Mouse (Mus musculus) small intestine, adult 2 months (tissue): ENCODE results near the gene N4bp2l2. TPM values are rescaled to one million over a fixed set of nuclear protein-coding genes. Genes with fewer than 3 reads are reported as not detected.
"Not testable (repeated sequence)": the region's sequence is repeated elsewhere in the genome, so short reads cannot be mapped to it uniquely, and the experiment has no call there.

ENCODE experiments used
- H3K27ac ChIP-seq: fragments of 200-500 bp; 2 replicates; pipeline ENCODE4 v1.5.1; 2012; ENCODE audit warnings: low read depth, low read length, control low read depth, inconsistent platforms; ENCODE audit not compliant: insufficient read depth
- H3K27me3 ChIP-seq: fragments of 200-500 bp; 2 replicates; pipeline ENCODE4 v1.6.1; 2012; ENCODE audit warnings: mild to moderate bottlenecking, moderate library complexity, low read length, inconsistent platforms; ENCODE audit not compliant: control insufficient read depth, insufficient read depth
- H3K36me3 ChIP-seq: fragments of 200-500 bp; 2 replicates; pipeline ENCODE4 v1.6.1; 2012; ENCODE audit warnings: mild to moderate bottlenecking, low read length, control low read depth, inconsistent platforms; ENCODE audit not compliant: control insufficient read depth, insufficient read depth
- H3K4me1 ChIP-seq: fragments of 200-500 bp; 2 replicates; pipeline ENCODE4 v1.6.1; 2012; ENCODE audit warnings: low read length, inconsistent platforms, mixed read lengths; ENCODE audit not compliant: control insufficient read depth, insufficient read depth, insufficient read length
- H3K4me3 ChIP-seq: fragments of 200-500 bp; 2 replicates; pipeline ENCODE4 v1.5.1; 2012; ENCODE audit warnings: low read depth, mild to moderate bottlenecking, control low read depth, inconsistent platforms, low read length, moderate library complexity
- CTCF ChIP-seq: fragments of 200-500 bp; IDR thresholded peaks from 2 replicates; pipeline ENCODE4 v1.5.1; 2012; ENCODE audit warnings: low read depth, mild to moderate bottlenecking, control low read depth, inconsistent platforms, low read length, moderate library complexity, mixed read lengths; ENCODE audit not compliant: insufficient replicate concordance, insufficient read length; ENCODE audit errors: extremely low read depth
- POLR2A ChIP-seq: fragments of 200-500 bp; IDR thresholded peaks from 2 replicates; pipeline ENCODE4 v1.6.1; 2012; ENCODE audit warnings: low read depth, mild to moderate bottlenecking, control low read depth, inconsistent platforms, low read length, moderate library complexity
- WGBS: fragments of 180-500 bp; shearing (Covaris S2); methylation state at CpG from one replicate; pipeline ENCODE4 v1.1.7; 2018; 5-methylcytosine and 5-hydroxymethylcytosine counted together
- polyA plus RNA-seq: library from polyadenylated mRNA; depleted of rRNA; stranded (reverse); fragments of >200 nt; gene quantifications from 2 replicates; pipeline ENCODE4 v1.2.3, GENCODE M21; 2012; rRNA removed

Gene N4bp2l2
- 1.4 and 1.7 TPM in 2 replicates for polyA plus RNA-seq

DNA sequence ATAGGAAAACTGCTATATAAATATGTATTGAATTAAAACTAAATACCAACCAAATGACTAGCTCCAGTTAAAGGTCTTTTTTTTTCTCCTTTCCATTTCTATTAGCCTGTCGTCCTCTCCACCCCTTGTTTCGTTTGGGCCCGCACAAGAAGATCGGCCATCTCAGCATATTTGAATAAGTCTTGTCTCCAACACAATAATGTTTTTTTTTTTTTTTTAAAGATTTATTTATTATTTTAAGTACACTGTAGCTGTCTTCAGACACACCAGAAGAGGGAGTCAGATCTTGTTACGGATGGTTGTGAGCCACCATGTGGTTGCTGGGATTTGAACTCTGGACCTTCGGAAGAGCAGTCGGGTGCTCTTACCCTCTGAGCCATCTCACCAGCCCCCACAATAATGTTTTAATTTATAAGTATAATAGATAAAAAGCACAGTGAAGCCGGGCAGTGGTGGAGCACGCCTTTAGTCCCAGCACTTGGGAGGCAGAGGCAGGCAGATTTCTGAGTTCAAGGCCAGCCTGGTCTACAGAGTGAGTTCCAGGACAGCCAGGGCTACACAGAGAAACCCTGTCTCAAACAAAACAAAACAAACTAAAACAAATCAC lies at the start of gene N4bp2l2:
Gene N4bp2l2, minus strand, starts transcription at position 51 of the 607 bp plus-strand sequence.
- H3K4me1 ChIP-seq, H3K36me3 ChIP-seq, H3K27me3 ChIP-seq: not testable (repeated sequence)
- 89% methylated on average over 9 of the region's 9 CpGs for WGBS
- peak within 1 kb of the TSS; percentile 94 for H3K4me3 ChIP-seq
- H3K27ac ChIP-seq = peak within 1 kb of the TSS; percentile 93

DNA sequence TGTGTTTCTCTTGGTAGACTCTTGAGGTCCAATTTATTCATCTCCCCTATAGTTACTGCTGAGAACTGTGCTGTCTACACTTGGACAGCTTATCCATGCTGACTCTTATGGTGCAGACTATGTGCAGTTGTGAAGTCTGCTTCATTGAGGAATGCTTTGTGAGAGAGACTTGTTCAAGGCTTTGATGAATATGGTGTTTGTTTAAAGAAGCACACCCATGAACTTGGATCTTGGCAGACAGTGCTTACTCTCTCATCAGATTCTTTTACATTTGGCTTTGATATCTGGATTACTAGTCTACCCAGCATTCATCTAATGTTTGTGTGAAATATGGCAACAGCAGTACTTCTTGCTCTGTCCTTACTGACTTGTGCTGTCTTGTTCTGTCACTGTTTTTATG lies 47.4 kb upstream of the N4bp2l2 start:
- H3K27me3 ChIP-seq = no peaks in the 10 kb centered on the region
- no peak for TF ChIP-seq POLR2A
- TF ChIP-seq CTCF = no peak
- H3K27ac ChIP-seq = no peak overlapping the region

DNA sequence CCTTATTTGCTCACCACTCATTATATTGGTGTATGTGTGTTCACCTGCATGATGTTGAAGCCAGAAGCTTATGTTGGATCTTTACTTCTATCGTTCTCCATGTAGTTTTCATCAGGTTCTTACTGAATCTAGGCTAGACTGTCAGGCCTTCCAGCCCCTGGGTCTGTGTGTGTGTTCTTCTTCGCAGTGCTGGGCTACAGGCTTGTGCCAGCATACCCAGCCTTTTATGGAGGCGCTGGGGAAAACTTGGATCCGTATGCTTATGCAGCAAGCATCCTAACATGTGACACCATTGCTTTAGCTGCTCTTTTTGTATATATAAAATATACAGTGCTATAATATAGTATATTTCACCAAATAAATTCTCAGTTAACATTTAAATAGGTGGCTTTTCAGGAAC lies 45.5 kb upstream of the N4bp2l2 start:
- H3K4me3 ChIP-seq = no peak overlapping the region
- no peaks in the 10 kb centered on the region for H3K27me3 ChIP-seq
- H3K27ac ChIP-seq = no peak overlapping the region
- no peaks in the 10 kb centered on the region for H3K4me1 ChIP-seq
- TF ChIP-seq POLR2A = no peak
- 85% methylated on average over 4 of the region's 4 CpGs for WGBS
- no peaks in the 10 kb centered on the region for H3K36me3 ChIP-seq

More for the DNA sequence above, 47.4 kb upstream of the N4bp2l2 start:
- no peak overlapping the region for H3K4me3 ChIP-seq
- H3K36me3 ChIP-seq = no peaks in the 10 kb centered on the region
- no peaks in the 10 kb centered on the region for H3K4me1 ChIP-seq

DNA sequence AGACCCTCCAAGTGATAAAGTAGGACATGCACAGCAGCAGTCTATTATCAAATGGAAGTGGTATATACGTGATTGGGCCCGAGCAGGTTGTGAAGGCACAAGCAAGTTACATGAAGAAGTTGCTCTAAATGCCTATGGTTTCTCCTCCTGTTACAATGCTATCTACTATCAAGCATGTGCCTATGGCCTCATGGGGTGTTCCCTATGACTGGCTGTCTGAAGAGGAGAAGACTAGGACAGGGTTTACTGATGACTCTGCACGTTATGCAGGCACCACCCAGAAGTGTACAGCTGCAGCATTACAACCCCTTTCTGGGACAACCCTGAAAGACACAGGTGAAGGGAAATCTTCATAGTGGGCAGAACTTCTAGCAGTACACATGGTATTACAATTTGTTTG lies 41.2 kb upstream of the N4bp2l2 start:
- H3K27me3 ChIP-seq, H3K4me1 ChIP-seq: not testable (repeated sequence)
- WGBS = 93% methylated on average over 3 of the region's 3 CpGs

DNA sequence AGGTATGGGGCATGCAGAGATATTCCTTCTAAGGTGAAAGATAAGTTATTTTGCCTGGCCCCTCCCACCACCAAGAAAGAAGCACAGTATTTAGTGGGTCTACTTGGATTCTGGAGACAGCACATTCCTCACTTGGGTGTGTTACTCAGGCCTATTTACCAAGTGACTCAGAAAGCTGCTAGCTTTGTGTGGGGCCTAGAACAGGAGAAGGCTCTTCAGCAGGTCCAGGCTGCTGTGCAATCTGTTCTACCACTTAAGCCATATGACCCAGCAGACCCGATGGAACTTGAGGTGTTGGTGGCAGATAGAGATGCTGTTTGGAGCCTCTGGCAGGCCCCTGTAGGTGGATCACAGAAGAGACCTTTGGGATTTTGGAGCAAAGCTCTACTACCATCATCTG lies 40.7 kb upstream of the N4bp2l2 start:
- WGBS = 66% methylated on average over 1 of the region's 1 CpGs
- not testable (repeated sequence) for H3K27me3 ChIP-seq, H3K36me3 ChIP-seq, H3K4me1 ChIP-seq, H3K27ac ChIP-seq, H3K4me3 ChIP-seq

More for the DNA sequence above, 41.2 kb upstream of the N4bp2l2 start:
- not testable (repeated sequence) for H3K36me3 ChIP-seq, H3K27ac ChIP-seq, H3K4me3 ChIP-seq

DNA sequence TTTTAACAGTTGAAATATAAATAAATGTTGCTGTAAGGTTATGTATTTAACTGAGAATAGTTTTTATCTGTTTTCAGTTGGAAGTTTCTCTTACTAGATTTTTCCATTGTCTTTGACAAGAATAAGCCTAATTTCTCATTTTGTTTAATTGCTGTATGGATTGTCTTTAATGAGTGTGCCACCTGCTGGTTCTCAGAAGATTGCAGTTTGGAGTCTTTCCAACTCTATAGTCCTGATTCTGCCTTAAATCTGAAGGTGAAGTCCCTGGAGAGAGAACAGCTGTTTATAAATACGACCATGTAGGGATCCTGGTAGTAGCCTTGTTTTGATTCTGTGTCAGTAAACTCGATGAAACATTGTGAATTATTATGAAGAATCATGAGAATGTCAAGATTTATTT lies 36.7 kb upstream of the N4bp2l2 start:
- no peaks in the 10 kb centered on the region for H3K4me1 ChIP-seq
- no peaks in the 10 kb centered on the region for H3K27me3 ChIP-seq
- WGBS = 31% methylated on average over 2 of the region's 2 CpGs
- no peak overlapping the region for H3K27ac ChIP-seq
- no peak overlapping the region for H3K4me3 ChIP-seq
- no peaks in the 10 kb centered on the region for H3K36me3 ChIP-seq
- TF ChIP-seq POLR2A (no peak), CTCF (no peak)

DNA sequence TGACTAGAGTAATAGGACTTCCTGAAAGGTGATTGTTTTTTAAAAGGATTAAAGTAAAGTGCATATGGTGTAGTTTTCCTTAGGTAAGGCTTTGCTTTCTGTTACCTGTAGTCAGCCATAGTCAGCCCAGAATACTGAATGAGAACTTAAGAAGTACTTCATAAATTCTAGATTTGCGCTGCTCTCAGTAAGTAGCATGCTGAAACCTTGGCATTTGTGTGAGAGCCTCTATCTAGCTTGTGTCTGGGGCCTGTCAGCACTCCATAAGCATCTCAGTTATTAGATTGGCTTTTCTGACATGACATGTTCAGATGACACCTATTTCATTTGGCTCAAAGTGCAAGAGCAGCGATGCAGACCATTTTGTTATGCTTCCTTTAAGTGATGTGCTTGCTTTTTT lies 27.3 kb upstream of the N4bp2l2 start:
- H3K36me3 ChIP-seq = no peaks in the 10 kb centered on the region
- no peak for TF ChIP-seq CTCF
- TF ChIP-seq POLR2A = no peak
- no peaks in the 10 kb centered on the region for H3K4me1 ChIP-seq
- 91% methylated on average over 2 of the region's 2 CpGs for WGBS
- no peak overlapping the region for H3K27ac ChIP-seq
- no peaks in the 10 kb centered on the region for H3K27me3 ChIP-seq
- no peak overlapping the region for H3K4me3 ChIP-seq

DNA sequence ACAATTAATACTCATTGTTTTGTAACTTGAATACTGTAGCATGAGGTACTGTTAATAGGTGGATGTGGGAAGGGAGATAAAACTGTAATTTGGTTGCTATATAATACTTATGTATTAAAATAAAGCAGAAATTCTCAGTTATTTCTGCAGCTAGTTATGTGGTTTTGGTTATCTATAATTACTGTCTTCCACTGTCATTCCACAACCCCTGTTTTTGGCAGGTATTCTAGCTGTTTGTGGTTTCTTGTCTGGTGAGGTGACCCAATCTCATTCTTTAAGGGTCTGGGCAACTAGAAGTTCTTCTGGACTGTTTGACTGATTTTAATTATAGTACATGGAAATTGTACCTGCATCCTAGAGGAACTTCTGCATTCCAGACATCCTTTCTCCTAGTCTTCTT lies 24.7 kb upstream of the N4bp2l2 start:
- TF ChIP-seq POLR2A (no peak), CTCF (no peak)
- H3K4me1 ChIP-seq = no peaks in the 10 kb centered on the region

DNA sequence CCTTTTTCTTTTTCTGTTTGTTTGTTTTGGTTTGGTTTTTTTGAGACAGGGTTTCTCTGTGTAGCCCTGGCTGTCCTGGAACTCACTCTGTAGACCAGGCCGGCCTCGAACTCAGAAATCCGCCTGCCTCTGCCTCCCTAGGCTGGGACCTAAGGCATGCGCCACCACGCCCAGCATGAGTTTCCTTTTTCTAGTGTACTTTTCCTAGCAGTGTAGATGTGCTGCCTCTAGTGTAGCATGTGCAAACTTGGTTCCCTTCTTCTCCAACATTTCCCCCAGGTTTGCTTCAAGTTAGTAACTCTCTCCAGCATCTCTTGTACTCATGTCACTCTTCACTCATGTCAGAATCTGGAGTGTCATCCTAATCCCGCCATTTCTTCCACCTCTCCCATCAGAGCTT lies 16.9 kb upstream of the N4bp2l2 start:
- not testable (repeated sequence) for H3K36me3 ChIP-seq, H3K27me3 ChIP-seq, H3K4me1 ChIP-seq, H3K4me3 ChIP-seq, H3K27ac ChIP-seq
- WGBS = 95% methylated on average over 6 of the region's 6 CpGs

More for the DNA sequence above, 24.7 kb upstream of the N4bp2l2 start:
- Histone ChIP-seq H3K36me3 (no peaks in the 10 kb centered on the region), H3K27me3 (no peaks in the 10 kb centered on the region), H3K4me3 (no peak overlapping the region), H3K27ac (no peak overlapping the region)
